Mouse (Mus musculus) hindbrain, embryonic 15.5 days (tissue): ENCODE measurements around the gene Try10. TPM values are rescaled to one million over a fixed set of nuclear protein-coding genes. Genes with fewer than 3 reads are reported as not detected.
"Not testable (repeated sequence)": the region's sequence is repeated elsewhere in the genome, so short reads cannot be mapped to it uniquely, and the experiment has no call there.

Experiments
- ATAC-seq: fragments of 200-750 bp; cut with Nextera tagmentation; 2 replicates; pipeline ENCODE4 v1.8.0; 2017; ENCODE audit warnings: low read depth, moderate number of reproducible peaks, moderate TSS enrichment; ENCODE audit not compliant: low FRiP score
- H3K27ac ChIP-seq: fragments of 300-500 bp; sonication (generic); replicated peaks from 2 replicates; pipeline ENCODE4 v1.5.1; 2015; ENCODE audit warnings: mild to moderate bottlenecking, inconsistent platforms
- H3K27me3 ChIP-seq: fragments of 300-500 bp; sonication (generic); 2 replicates; pipeline ENCODE4 v1.6.1; 2015; ENCODE audit warnings: control low read depth, inconsistent platforms
- H3K36me3 ChIP-seq: fragments of 300-500 bp; sonication (generic); 2 replicates; pipeline ENCODE4 v1.6.1; 2015; ENCODE audit warnings: control low read depth, inconsistent platforms
- H3K4me1 ChIP-seq: fragments of 300-500 bp; sonication (generic); replicated peaks from 2 replicates; pipeline ENCODE4 v1.6.1; 2015; ENCODE audit warnings: control low read depth, inconsistent platforms
- H3K4me2 ChIP-seq: fragments of 300-500 bp; sonication (generic); 2 replicates; pipeline ENCODE4 v1.6.1; 2015; ENCODE audit warnings: moderate library complexity, mild to moderate bottlenecking, inconsistent platforms
- H3K4me3 ChIP-seq: fragments of 300-500 bp; sonication (generic); 2 replicates; pipeline ENCODE4 v1.5.1; 2015; ENCODE audit warnings: mild to moderate bottlenecking, inconsistent platforms
- H3K9ac ChIP-seq: fragments of 300-500 bp; sonication (generic); 2 replicates; pipeline ENCODE4 v1.6.1; 2015; ENCODE audit warnings: inconsistent platforms
- H3K9me3 ChIP-seq: fragments of 300-500 bp; sonication (generic); 2 replicates; pipeline ENCODE4 v1.6.1; 2016; ENCODE audit warnings: control low read depth, inconsistent platforms
- WGBS: fragments of 180-500 bp; shearing (Covaris S2); methylation state at CpG from one replicate; pipeline ENCODE4 v1.1.7; 2015; 5-methylcytosine and 5-hydroxymethylcytosine counted together
- polyA plus RNA-seq: library from polyadenylated mRNA; unstranded; fragments of >200 nt; fragmentation: Nextera tagmentation; extraction: Ambion mirVana; gene quantifications from 2 replicates; pipeline ENCODE4 v1.2.1, GENCODE M21; 2015

The Try10 gene
- not detected in 2 replicates for polyA plus RNA-seq

- H3K4me1 ChIP-seq, result no peaks in the 10 kb centered on the region
These were observed at the start of gene Try10 for GRCm38 (mm10) chr6:41353932-41354331. TSS of gene Try10 (plus strand) at chr6:41354105.

GRCm38 (mm10) chr6:41316741-41317140 is 37.2 kb upstream of the Try10 start, which contains the start of gene Try5:
TSS of gene Try5 (minus strand) at chr6:41316841.
- H3K4me1 ChIP-seq, H3K4me3 ChIP-seq, H3K36me3 ChIP-seq, H3K27ac ChIP-seq, H3K9ac ChIP-seq, H3K9me3 ChIP-seq, ATAC-seq, H3K4me2 ChIP-seq, H3K27me3 ChIP-seq: not testable (repeated sequence)
- WGBS, result 75% methylated on average over 3 of the region's 3 CpGs

More at GRCm38 (mm10) chr6:41353932-41354331, at the start of gene Try10:
- Histone ChIP-seq H3K27me3 (no peaks in the 10 kb centered on the region), H3K27ac (no peak within 1 kb of the TSS), H3K4me3 (no peak within 1 kb of the TSS), H3K4me2 (no peak within 1 kb of the TSS), H3K9me3 (no peaks in the 10 kb centered on the region), H3K9ac (no peak within 1 kb of the TSS), H3K36me3 (no peaks in the 10 kb centered on the region)
- ATAC-seq, result no peak
- 90% methylated on average over 2 of the region's 2 CpGs for WGBS

GRCm38 (mm10) chr6:41373772-41374171 is 19.9 kb downstream of the Try10 start:
- not testable (repeated sequence) for H3K27me3 ChIP-seq, H3K9ac ChIP-seq, H3K36me3 ChIP-seq, H3K4me2 ChIP-seq, H3K9me3 ChIP-seq, ATAC-seq, H3K27ac ChIP-seq, H3K4me1 ChIP-seq, H3K4me3 ChIP-seq
- WGBS, result 88% methylated on average over 2 of the region's 2 CpGs

- not testable (repeated sequence) for H3K9me3 ChIP-seq, H3K27ac ChIP-seq, H3K4me3 ChIP-seq, ATAC-seq, H3K27me3 ChIP-seq, H3K9ac ChIP-seq, H3K4me2 ChIP-seq, H3K36me3 ChIP-seq, H3K4me1 ChIP-seq
These were observed 23.7 kb downstream of the Try10 start, which contains the start of gene Prss3 for GRCm38 (mm10) chr6:41377578-41377977. TSS of gene Prss3 (minus strand) at chr6:41377678.

- no peaks in the 10 kb centered on the region for H3K9me3 ChIP-seq
- H3K4me1 ChIP-seq, result no peaks in the 10 kb centered on the region
- H3K9ac ChIP-seq, result no peak overlapping the region
- H3K36me3 ChIP-seq, result no peaks in the 10 kb centered on the region
- H3K4me2 ChIP-seq, result no peak overlapping the region
- no peak overlapping the region for H3K4me3 ChIP-seq
- ATAC-seq, result no peak
- no peak overlapping the region for H3K27ac ChIP-seq
- 84% methylated on average over 2 of the region's 2 CpGs for WGBS
- H3K27me3 ChIP-seq, result no peaks in the 10 kb centered on the region
These were observed 32.9 kb downstream of the Try10 start for GRCm38 (mm10) chr6:41386781-41387180.

- WGBS, result 79% methylated on average over 1 of the region's 1 CpGs
These were observed 37.7 kb downstream of the Try10 start for GRCm38 (mm10) chr6:41391640-41392039.

GRCm38 (mm10) chr6:41392056-41392455 is 38.2 kb downstream of the Try10 start, which contains the start of gene Gm5771:
TSS of gene Gm5771 (plus strand) at chr6:41392356.
- H3K4me3 ChIP-seq, H3K36me3 ChIP-seq, H3K27ac ChIP-seq, H3K9me3 ChIP-seq, H3K27me3 ChIP-seq, ATAC-seq, H3K4me2 ChIP-seq, H3K4me1 ChIP-seq, H3K9ac ChIP-seq: not testable (repeated sequence)

More at GRCm38 (mm10) chr6:41391640-41392039, 37.7 kb downstream of the Try10 start:
- not testable (repeated sequence) for H3K27me3 ChIP-seq, ATAC-seq, H3K36me3 ChIP-seq, H3K9me3 ChIP-seq, H3K27ac ChIP-seq, H3K9ac ChIP-seq, H3K4me3 ChIP-seq, H3K4me2 ChIP-seq, H3K4me1 ChIP-seq

Other genes with a start within 250 kb of the Try10 start
- gene Try4, start 51.8 kb upstream of the Try10 start, polyA plus RNA-seq, result not detected in 2 replicates
- gene Try5, start 37.3 kb upstream of the Try10 start, polyA plus RNA-seq, result 0.52 and 0.55 TPM in 2 replicates
- gene Prss3, start 23.6 kb downstream of the Try10 start, polyA plus RNA-seq, result not detected in 2 replicates
- gene Gm5771, start 38.3 kb downstream of the Try10 start, polyA plus RNA-seq, result not detected in 2 replicates
- not detected in 2 replicates for gene Gm10334, start 92.0 kb downstream of the Try10 start, polyA plus RNA-seq
- not detected in 2 replicates for gene Prss1, start 104.8 kb downstream of the Try10 start, polyA plus RNA-seq
- gene Prss2, start 167.7 kb downstream of the Try10 start, polyA plus RNA-seq, result not detected in 2 replicates